Mouse (Mus musculus) testis, postnatal 10 days (tissue): Measurements from ENCODE around the gene Map3k3.

ENCODE experiments used
- DNase-seq: peaks from one replicate; pipeline ENCODE4 v3.0.0; 2021; ENCODE audit warnings: low spot score

Gene Map3k3

DNA sequence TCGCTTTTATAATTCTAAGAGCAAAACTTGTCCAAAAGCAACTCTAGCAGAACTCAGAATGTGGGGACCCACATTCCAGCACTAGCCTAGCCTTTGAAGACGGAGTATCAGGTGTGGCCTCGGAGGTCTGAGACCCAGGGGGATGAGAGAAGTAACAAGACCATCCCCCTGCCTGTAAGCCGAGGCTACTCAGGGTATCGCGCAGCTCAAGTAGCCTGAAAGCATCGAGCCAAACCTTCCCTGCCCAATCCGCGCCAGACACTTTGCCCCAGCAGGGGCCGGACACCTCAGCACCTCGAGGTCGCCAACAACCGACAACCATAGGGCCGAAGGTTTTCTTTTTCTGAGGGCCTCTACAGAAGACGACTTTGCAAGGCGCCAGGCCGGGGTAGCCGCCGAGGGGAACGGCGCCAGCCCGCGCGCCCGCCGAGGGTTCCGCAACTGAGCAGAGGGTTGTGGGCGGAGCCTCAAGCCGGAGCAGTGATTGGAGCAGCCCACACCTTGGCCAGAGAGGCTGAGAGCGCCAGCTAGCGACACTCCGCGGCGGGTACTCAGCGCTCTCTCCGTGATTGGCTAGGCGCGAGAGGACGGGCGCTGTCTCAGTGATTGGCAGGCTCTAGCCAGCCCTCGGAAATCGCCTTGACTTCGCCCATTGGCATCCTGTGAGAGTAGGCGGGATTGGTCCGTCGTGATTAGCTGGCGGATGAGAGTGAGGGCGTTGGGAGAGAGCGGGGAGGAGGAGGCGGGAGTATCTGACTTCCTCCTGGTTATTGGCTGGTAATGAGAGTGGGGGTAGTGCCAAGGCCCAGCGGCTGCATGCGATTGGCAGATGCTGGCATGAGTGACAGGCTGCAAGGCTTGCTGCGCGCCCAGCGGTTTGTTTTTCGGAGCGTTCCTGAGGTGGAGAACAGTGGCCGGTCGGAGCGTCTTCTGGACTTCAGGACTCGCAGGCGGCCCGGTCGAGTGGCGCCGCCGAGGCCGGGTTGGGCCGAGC is at the start of gene Map3k3:
Gene Map3k3 (plus strand): TSS at position 906 of the 994 bp plus-strand sequence.
- DNase-seq = peak; percentile 99

DNA sequence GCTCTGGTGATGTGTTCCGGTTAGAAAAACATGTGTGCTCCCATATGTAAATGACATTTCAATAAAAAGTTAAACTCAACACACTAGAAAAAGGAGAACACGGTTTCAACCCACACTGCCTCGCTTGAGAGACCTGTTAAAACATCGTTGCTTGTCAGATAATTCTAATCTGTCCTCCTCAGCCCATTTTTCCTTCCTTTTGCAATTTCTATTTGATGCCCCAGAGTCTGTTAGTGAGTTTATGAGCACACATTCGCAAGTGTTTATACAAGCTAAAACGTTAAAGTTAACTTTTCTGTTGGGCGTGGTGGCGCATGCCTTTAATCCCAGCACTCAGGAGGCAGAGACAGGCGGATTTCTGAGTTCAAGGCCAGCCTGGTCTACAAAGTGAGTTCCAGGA is 49.4 kb upstream of the Map3k3 start:
- no peak for DNase-seq

DNA sequence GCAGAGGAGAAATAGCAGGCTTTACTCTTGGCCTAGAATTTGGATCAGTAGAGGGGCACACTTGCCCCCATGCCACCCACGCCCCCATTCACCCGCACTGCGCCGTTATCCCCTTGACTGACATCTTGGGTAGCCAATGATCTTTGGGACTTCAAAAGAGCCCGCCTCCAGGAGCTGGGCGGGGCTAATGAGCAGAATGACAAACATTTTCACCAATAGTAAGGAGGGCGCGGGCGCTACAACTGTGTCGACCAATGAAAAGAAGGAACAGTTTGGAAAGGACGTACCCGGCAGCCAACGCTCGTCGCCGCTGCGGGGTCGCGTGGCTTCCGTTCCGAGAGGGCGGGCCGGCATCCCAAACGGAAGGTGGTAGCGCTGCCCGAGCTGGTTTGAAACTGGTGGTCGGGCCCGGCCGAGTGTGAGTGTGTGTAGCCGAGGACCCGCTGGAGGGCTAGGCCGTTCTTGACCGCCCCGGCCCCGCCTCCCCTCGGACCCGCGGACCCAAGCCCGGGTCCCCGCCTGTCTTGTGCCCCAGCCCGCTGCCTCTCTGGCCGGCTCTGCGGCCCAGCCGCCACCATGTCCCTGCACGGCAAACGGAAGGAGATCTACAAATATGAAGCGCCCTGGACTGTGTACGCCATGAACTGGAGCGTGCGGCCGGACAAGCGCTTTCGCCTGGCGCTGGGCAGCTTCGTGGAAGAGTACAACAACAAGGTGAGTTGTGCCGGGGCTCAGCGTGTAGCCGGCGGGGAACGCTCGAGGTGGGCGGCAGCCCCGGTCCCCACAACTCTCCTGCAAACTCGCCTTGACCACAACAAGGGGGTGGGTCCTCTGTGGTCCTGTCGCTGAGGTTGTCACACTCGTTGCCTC is 47.6 kb upstream of the Map3k3 start, which contains the start of gene Dcaf7:
Gene Dcaf7 (plus strand): TSS at position 325 of the 870 bp plus-strand sequence.
- peak; percentile 95 for DNase-seq

DNA sequence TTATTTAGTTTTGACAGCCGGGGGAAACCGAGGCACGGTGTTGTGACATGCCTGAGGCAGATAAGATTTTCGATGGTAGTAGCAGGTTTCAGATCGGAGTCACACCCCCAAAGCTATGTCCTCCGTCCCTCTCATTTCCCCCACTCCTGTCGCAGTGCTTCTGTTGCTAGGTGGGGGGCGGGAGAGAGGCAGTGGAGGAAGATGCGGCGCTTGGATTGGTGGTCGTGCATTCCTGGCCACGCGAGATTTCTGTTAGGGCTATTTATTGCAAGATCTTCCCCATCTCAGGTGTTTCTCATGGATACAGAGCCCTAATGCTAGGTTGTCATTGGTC is 47.0 kb upstream of the Map3k3 start:
- DNase-seq = no peak

DNA sequence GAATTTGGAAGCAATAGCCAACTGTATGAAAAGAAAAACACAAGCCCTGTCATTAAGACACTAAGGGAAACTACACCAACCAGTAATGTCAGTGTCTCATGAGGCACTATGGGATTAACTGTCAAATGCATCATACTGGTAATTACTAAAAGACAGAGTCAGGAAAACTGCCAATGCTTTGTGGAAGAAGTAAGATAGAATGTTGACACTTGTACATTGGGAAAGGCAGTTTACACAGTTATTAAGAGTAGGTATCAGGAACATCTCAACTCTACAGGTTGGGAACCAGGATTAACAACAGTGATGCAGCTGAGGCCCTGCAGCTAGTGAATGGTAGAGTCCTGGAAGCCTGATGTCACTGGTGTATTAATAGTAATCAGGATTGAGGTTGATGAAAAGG is 40.1 kb upstream of the Map3k3 start:
- no peak for DNase-seq

DNA sequence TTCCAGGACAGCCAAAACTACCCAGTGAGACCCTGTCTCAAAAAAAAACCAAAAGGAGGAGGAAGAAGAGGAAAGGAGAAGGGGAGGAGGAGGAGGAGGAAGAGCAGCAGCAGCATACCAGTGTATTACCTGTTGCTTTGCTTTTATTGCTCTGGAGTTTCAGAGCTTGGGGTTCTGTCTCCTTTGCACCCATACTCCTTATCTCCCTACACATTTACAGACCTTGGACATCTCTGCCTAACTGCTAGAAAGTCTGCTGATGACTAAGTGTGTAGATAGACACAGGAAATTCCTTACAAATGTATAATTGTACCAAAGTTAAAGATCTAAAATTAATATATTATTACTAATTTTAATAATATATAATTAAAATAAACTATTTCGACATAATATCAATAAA is 39.2 kb upstream of the Map3k3 start:
- no peak for DNase-seq

DNA sequence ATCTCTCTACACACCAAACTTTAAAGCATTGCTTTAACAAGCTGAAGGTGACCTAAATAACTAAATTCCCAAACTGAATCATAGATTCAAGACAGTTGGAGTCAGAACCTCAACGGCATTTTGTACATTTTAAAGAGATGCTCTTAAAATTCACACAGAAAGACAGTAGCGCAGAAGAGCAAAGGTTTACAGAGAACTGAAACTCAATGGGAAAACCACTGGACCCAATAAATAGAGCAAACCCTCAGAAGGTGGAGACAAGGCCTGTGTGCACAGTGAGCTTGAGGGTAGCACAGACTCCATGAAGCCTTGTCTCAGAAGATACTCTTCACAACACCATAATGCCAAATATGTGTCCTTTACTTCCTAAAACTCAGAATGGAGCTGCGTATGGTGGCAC is 38.6 kb upstream of the Map3k3 start:
- DNase-seq = no peak

DNA sequence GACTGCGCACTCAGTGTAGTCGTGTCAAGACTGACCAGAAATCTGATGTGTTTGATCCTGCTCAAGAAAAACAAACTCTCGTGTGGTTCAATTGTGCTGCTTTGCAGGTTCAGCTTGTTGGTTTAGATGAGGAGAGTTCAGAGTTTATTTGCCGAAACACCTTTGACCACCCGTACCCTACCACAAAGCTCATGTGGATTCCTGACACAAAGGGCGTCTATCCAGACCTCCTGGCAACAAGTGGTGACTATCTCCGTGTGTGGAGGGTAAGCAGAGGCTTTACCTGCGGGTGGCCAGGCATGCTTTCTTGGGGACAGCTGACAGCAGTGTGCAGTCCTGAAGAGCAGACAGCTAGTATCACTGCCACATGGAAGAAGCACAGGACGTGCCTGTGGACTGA is 37.8 kb upstream of the Map3k3 start:
- no peak for DNase-seq

DNA sequence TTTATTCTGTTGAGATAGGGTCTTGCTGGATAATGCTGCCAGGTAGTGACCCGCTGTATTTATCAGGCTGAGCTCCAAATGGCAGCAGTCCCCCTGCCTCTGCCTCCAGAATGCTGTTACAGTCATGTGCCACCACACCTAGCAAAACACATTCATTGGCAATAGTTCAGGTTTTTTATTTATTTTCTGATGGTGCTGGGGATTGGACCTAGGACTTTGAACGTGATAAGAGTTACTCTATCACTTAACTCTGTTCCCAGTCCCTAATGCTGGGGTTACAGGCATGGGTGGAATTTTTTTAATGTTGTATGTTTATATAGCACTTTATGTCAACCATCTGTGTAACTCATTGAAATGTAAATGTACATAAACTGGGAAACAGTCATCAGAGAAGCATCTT is 30.5 kb upstream of the Map3k3 start:
- DNase-seq = no peak

DNA sequence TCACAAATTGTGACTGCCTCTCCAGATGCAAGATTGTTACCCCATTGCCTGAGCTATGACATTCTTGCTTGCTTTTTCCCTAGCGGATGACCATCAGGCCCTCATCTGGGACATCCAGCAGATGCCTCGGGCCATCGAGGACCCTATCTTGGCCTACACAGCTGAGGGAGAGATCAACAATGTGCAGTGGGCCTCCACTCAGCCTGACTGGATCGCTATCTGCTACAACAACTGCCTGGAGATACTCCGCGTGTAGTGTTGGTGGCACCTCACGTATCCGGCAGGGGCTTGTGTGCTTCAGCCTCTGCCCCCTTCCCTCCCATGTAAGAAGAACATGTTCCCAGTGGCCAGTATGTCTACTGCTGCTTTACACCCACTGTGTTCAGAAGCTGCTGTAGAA is 29.8 kb upstream of the Map3k3 start:
- DNase-seq = no peak

DNA sequence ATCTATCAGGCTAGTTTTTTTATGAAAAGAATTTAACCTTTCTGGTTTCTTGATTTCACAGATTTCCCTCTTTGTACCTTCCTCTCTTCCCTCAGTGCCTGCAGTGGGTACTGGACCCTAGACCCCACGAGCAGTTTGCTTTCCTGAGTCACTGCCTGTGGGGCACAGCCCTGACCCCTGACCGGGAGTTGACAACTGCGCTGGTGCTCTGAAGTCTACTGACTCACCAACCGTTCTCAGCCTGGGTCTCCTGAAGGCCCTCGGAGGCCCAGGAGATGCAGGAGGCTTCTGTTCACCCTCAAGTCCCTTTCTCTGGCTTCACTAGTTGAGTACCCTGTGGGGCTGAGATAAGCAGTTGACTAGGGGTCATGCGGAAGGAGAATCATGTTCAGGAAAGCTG is 29.1 kb upstream of the Map3k3 start:
- no peak for DNase-seq

DNA sequence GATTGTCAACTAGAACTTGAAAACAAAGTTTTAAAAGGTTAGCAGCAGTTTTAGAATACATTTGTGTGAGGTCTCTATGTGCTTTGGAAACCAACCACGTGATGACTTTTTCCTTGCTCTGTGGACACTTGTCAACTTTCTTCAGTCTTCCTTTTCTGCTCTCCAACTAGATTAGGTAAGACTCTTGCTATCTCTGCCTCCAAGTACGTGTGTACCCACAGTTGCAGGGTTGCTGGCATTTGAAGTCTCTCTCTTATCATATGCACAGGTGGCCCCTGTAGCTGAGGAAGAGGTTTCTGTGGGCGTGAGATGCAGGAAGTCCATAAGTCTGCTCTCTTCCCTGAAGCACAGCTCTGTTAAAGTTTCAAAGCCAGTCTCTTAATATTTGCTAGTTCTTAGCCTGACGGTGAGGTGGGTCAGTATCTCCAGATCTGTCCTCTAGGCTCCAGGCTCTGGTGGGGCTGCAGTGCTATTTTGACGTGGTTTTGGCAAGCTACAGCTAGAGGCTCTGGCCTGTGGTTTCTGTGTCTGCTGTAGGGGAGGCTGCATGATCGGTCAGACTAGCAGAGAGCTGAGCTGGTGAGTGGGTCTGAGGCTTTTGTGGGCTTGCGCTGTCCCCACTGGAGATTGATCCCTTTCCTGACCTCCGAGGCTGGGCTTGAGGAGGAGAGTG is 27.5 kb upstream of the Map3k3 start:
- no peak for DNase-seq

DNA sequence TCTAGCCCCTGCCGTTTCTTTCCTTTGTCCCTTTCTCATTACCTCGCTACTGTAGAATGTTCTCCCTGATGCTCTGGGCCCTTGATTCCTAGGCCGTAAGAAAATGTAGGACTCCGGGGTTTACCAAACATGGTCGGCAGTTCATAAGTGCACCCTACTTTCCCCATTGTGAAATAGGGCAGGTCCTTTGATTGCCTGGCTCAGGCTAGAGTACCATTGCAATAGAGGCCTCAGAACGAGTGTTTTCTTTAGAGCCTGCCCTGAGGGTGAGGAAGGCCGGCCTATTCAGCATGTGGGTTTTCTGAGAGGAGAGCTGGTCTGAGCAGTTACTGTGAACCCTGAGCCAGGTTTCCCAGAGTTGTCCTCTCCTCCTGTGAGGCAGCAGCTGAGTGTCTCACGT is 26.4 kb upstream of the Map3k3 start:
- DNase-seq = no peak

DNA sequence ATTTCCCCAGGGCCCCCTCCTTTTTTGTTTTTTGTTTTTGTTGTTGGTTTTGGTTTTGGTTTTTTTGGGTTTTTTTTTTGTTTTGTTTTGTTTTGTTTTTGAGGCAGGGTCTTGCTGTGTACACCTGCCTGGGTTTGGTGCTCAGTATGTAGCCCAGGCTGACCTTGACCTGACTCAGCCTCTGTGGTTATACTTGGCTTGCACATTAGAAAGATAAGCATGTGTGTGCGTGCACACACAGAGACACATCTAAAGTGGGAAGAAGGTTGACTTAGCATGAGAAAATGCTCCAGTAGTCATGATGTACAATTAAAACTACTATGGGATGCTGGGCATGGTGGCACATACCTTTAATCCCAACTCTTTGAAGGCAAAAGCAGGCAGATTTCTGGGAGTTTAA is 23.9 kb upstream of the Map3k3 start:
- DNase-seq = no peak

DNA sequence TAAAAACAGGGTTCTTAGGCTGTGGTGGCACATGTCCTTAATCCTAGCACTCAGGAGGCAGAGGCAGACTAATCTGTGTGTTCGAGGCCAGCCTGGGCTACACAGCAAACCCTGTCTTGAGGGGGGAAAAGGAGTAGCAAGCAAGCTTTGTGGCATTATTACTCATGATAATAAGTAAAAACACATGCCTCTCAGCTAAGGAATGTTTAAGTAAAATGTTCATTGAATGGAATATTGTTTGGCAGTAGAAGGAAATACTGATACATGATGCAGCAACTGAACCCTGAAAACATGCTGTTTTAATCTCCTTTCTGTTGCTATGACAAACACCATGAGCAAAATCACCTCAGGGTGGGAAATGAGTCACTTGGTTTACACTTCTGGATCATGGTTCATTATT is 23.1 kb upstream of the Map3k3 start:
- DNase-seq = no peak

DNA sequence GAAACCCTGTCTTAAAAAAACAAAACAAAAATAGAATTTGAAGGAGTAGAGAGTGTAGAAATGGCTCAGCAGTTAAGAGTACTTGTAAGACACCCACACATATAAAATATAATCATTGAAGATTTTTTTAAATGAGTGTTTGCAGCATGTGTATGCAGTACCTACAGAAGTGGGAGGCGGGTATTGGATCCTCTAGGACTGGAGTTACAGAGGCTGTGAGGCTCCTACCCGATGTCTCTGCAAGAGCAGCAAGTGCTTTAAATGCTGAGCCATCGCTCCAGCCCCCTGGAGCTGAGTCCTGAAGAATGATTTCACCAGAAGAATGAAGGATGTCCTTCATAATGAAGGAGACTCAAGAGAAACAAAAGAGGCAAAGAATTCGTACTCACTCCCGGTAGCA is 20.7 kb upstream of the Map3k3 start:
- DNase-seq = no peak

DNA sequence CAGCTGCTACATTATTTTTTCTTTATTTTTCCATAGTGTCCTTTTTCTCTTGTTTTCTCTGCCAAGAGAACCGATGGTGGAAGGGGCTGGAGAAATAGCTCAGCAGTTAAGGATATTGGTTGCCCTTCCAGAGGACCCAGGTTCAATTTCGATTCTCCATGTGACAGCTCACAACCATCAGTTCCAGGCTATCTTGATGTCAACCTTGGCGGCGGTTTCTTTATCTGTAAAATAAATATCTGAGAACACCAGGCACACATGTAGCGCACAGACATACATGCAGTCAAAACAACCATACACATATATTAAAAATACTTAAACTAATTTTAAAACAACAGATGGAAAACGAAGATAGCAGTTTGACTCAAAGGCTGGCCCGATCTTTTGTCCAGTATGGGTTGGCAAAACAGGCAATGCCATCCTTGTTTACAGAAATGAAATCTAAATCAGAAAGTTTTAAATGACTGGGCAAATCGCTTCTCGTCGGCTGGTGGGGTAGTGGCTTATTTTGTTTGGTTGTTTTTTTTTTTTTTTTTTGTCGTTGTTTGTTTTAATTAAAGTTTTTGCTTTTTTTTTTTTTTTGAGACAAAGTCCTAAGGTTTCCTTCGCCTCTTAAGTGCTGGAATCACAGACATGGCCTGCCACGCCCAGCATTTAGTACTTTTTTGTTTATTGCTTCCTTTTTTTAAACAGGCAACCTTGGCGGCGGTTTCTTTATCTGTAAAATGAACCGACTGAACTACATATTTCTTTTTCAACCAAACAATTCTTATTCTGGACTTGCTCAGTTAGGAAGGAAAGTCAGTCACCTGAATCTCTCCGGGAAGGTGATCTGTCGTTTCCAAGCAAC is 19.1 kb upstream of the Map3k3 start:
- DNase-seq = no peak

DNA sequence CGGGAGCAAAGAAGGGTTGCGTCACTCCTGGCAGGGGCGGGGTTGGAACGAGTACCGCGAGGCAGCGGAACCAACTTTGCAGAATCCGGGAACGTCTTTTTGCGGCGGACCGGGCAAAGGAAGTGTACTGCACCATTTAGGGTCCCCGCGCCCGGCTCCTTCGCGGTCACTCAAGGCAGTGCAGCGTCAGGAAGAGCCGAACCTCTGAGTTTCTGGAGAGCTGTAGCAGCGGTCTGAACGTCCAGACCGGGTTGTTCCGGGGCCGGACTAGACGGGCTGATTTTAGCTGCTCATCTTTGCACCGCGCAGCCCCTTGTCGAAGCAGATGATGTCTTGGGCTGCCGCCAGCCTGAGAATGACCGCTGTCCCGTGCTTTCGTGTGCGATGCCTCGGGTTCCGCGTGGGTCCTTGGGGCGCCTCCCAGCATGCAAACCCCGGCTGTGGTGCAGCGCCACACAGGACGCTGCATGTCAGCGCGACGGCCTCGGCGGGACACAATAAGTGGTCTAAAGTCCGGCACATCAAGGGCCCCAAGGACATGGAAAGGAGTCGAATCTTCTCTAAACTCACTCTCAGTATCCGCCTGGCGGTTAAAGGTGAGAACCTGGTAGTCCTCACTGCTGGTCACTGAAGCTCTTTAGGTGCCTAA is 18.4 kb upstream of the Map3k3 start, which contains the start of gene Taco1:
Gene Taco1 (plus strand): TSS at position 139 of the 649 bp plus-strand sequence.
- DNase-seq = peak; percentile 96

DNA sequence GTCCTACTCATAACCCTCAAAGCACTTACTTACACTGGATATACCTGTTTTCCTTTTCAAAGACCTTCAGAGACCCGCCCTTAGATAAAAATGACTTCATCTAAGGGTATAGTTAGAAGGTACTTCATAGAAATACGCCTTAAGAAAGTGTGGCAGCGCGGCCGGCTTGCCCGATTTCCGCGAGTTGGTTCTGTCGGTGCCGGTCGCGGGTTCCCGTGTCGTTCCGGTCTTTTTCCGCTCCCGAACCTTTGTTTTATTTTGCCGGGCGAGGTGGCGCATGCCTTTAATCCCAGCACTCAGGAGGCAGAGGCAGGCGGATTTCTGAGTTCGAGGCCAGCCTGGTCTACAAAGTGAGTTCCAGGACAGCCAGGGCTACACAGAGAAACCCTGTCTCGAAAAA is 17.8 kb upstream of the Map3k3 start:
- peak; percentile 94 for DNase-seq

DNA sequence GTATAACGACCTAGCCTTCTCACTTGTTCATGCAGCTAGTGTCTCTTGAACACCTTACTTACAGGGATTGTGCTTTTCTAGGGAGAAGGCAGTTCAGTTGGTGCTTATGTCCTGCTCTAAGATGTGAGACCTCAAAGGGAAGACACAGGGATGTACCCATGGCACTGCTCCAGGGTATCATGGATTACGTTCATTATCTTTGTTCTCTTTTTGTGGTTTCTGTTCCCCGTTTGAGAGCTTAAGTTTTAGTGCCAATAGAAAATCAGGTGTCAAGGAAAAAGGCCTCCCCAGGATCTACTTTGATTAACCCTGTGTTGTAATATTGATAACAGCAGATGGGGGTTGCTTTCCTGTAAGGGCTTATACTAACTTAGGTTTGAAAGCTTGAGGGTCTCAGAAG is 10.6 kb upstream of the Map3k3 start:
- no peak for DNase-seq

DNA sequence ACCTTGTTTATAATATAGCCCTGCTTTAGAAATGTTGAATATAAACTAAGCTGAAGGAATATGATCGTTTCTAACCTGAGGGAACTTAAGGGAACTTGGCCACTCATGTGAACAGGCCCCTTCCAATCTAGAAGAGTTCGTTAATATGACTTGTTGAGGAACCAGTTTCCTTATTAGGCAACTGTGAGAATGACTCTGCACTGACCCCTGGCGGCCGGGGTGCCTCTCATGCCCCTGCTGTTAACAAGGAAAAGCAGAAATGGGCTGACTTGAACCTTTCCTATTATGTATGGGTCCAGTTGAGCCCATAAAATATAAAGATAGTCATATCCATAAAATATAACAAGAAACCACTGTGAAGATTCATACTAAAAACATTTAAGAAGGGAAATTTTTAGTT is 8.1 kb upstream of the Map3k3 start:
- DNase-seq = peak; percentile 88
